Mouse (Mus musculus) CH12.LX (cell line): ENCODE measurements around the gene Zswim5.

Experiments used
- CTCF ChIP-seq, 2 experiments: IDR thresholded peaks in 1 of 2; conservative IDR thresholded peaks in 1 of 2; 2 replicates each; pipeline ENCODE4 v1.5.1; 2011 to 2012; ENCODE audit warnings: low read depth in 2 of 2, low read length in 2 of 2, improper control_type of control experiment in 1 of 2, inconsistent platforms in 1 of 2, mild to moderate bottlenecking in 1 of 2, moderate library complexity in 1 of 2
- EP300 ChIP-seq: IDR thresholded peaks from 2 replicates; pipeline ENCODE4 v1.6.1; 2011; ENCODE audit warnings: low read length, improper control_type of control experiment
- ETS1 ChIP-seq: conservative IDR thresholded peaks from 2 replicates; pipeline ENCODE4 v1.6.1; 2012; ENCODE audit warnings: low read depth, mild to moderate bottlenecking, inconsistent platforms, low read length, improper control_type of control experiment, moderate library complexity
- GABPA ChIP-seq: IDR thresholded peaks from 2 replicates; pipeline ENCODE4 v1.6.1; 2012; ENCODE audit warnings: low read depth, low read length, improper control_type of control experiment, inconsistent platforms; ENCODE audit not compliant: insufficient replicate concordance
- KAT2A ChIP-seq: IDR thresholded peaks from 2 replicates; pipeline ENCODE4 v1.6.1; 2012; ENCODE audit warnings: low read length, improper control_type of control experiment, inconsistent platforms; ENCODE audit not compliant: insufficient replicate concordance
- MAFK ChIP-seq: IDR thresholded peaks from 2 replicates; pipeline ENCODE4 v1.6.1; 2011; ENCODE audit warnings: low read length, improper control_type of control experiment; ENCODE audit not compliant: insufficient replicate concordance
- POLR2A ChIP-seq: IDR thresholded peaks from 2 replicates; pipeline ENCODE4 v1.6.1; 2011; ENCODE audit warnings: low read depth, mild to moderate bottlenecking, improper control_type of control experiment, low read length
- RAD21 ChIP-seq: IDR thresholded peaks from 2 replicates; pipeline ENCODE4 v1.6.1; 2011; ENCODE audit warnings: low read depth, mild to moderate bottlenecking, low read length, improper control_type of control experiment, moderate library complexity
- SMC3 ChIP-seq: IDR thresholded peaks from 2 replicates; pipeline ENCODE4 v1.6.1; 2011; ENCODE audit warnings: low read depth, low read length, improper control_type of control experiment
- UBTF ChIP-seq: IDR thresholded peaks from 2 replicates; pipeline ENCODE4 v1.6.1; 2012; ENCODE audit warnings: low read depth, mild to moderate bottlenecking, inconsistent platforms, low read length, improper control_type of control experiment, moderate library complexity
- USF2 ChIP-seq: conservative IDR thresholded peaks from 2 replicates; pipeline ENCODE4 v1.6.1; 2011; ENCODE audit warnings: low read depth, low read length, improper control_type of control experiment
- ZNF384 ChIP-seq: IDR thresholded peaks from 2 replicates; pipeline ENCODE4 v1.6.1; 2012; ENCODE audit warnings: low read depth, low read length, improper control_type of control experiment, inconsistent platforms

DNA sequence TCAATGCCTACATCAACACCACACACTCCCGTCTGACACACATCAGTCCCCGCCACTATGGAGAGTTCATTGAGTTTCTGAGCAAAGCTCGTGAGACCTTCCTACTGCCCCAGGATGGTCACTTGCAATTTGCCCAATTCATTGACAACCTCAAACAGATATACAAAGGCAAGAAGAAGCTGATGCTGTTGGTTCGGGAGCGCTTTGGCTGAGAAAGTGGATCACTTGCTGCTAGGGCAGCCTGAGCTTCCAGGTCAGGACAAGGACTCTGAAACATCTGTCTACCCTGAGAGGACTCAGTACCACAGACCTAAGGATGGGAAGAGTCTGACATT is 109.9 kb downstream of the Zswim5 start:
- TF ChIP-seq POLR2A (no peak), CTCF (conservative IDR thresholded peaks at IDR 0.05 in 1 of 2, IDR thresholded peaks at IDR 0.05 in 1 of 2; ENCODE audit: low read depth in 2 of 2, low read length in 2 of 2) (no peak), USF2 (no peak), ETS1 (no peak), SMC3 (no peak), GABPA (no peak), RAD21 (no peak), MAFK (no peak), KAT2A (no peak), ZNF384 (no peak), UBTF (no peak), EP300 (no peak)
